Mouse (Mus musculus): ENCODE measurements around the gene Lrrc29. TPM values are rescaled to one million over a fixed set of nuclear protein-coding genes. Genes with fewer than 3 reads are reported as not detected.
A peak's percentile ranks its signal among the peaks of the same experiment; 100 is the strongest.

Gene Lrrc29
- polyA plus RNA-seq, 1 experiment from 2014 or later: 2.1 TPM

DNA sequence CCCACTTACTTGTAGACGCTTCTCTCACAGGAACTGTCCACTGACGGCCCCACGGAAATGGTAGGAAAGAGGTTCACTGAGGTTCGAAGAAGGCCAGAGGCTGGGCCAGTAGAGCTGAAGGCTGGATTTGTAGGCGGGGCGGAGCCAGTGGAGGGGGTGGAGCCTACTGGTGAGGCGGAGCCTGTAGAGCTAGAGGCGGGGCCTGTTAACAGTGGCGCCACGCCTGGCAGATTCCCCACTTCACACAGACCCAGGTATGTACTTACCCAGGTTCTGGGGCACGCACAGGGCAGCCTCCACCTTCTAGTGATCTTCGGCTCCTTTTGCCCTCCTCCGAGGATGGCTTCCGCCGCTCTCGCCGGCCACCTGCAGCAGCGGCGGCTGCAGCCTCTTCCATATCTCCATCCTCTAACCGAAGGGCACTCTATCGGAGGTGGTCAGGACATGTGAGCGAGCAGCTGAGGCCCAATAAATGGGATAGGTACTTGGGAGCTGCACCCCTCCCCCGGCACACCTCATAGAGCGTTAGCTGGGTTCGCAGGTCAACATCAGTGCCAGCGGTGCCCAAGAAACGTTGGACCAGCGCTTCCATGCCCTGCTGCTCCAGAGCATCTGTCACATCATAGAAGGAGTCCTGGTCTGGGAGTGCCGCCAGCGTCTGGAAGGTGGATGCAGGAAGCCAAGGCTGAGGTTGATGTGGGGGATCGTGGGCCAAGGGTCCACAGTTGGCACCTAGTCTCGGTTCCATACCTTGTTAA is 10.5 kb upstream of the Lrrc29 start:
- ATAC-seq (ENCODE audit: insufficient read depth, low FRiP score): no peak
- Histone ChIP-seq H3K4me1 (ENCODE audit: control insufficient read depth, insufficient read depth, low read length) (peaks cover 30% of the 10 kb centered on the region), H3K4me2 (ENCODE audit: low read depth, low read length) (no peak overlapping the region), H3K9me3 (replicated peaks; ENCODE audit: control insufficient read depth, low read length) (no peaks in the 10 kb centered on the region), H3K36me3 (ENCODE audit: control insufficient read depth, insufficient read depth, low read length) (peaks cover 27% of the 10 kb centered on the region), H3K9ac (ENCODE audit: low read length) (no peak overlapping the region), H3K27me3 (ENCODE audit: control insufficient read depth, insufficient read depth, low read length) (no peaks in the 10 kb centered on the region), H3K4me3 (replicated peaks; ENCODE audit: low read length) (no peak overlapping the region), H3K27ac (ENCODE audit: low read length) (no peak overlapping the region)
- 70% methylated on average over 32 of the region's 32 CpGs for WGBS

DNA sequence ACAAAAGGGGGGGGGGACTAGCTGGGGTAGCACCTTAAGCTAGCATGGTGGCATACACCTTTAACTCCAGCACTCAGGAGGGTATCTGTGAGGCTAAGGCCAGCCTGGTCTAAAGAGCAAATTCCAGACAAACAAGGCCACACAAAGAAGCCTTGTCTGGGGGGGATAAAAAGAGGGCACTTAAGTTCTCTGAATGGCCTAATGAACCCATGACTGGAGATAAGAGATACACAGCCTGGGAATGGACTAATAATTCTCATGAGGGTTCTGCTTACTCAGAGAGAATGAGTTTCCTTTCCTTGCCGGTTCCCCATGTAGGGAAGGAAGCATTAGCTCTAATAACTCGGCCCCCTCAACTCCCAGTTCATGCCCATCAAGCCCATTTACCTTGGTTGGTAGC is 6.4 kb upstream of the Lrrc29 start:
- peaks cover under 1% of the 10 kb centered on the region for H3K4me1 ChIP-seq (ENCODE audit: control insufficient read depth, insufficient read depth, low read length)
- H3K36me3 ChIP-seq (ENCODE audit: control insufficient read depth, insufficient read depth, low read length): peaks cover 57% of the 10 kb centered on the region
- H3K9ac ChIP-seq (ENCODE audit: low read length): no peak overlapping the region
- 56% methylated on average over 2 of the region's 2 CpGs for WGBS
- no peaks in the 10 kb centered on the region for H3K9me3 ChIP-seq (replicated peaks; ENCODE audit: control insufficient read depth, low read length)
- no peak overlapping the region for H3K4me3 ChIP-seq (replicated peaks; ENCODE audit: low read length)
- H3K27ac ChIP-seq (ENCODE audit: low read length): no peak overlapping the region
- H3K27me3 ChIP-seq (ENCODE audit: control insufficient read depth, insufficient read depth, low read length): no peaks in the 10 kb centered on the region
- H3K4me2 ChIP-seq (ENCODE audit: low read depth, low read length): no peak overlapping the region
- peak; percentile 34; the same call in 1 of the 2 replicates for ATAC-seq (ENCODE audit: insufficient read depth, low FRiP score)

GRCm38 (mm10) chr8:105331931-105332330 is 5.9 kb upstream of the Lrrc29 start:
- no peak for ATAC-seq (ENCODE audit: insufficient read depth, low FRiP score)
- no peaks in the 10 kb centered on the region for H3K9me3 ChIP-seq (replicated peaks; ENCODE audit: control insufficient read depth, low read length)
- peaks cover 6% of the 10 kb centered on the region for H3K4me1 ChIP-seq (ENCODE audit: control insufficient read depth, insufficient read depth, low read length)
- peaks cover 57% of the 10 kb centered on the region for H3K36me3 ChIP-seq (ENCODE audit: control insufficient read depth, insufficient read depth, low read length)
- no peak overlapping the region for H3K9ac ChIP-seq (ENCODE audit: low read length)
- no peak overlapping the region for H3K27ac ChIP-seq (ENCODE audit: low read length)
- no peak overlapping the region for H3K4me3 ChIP-seq (replicated peaks; ENCODE audit: low read length)
- 93% methylated on average over 9 of the region's 9 CpGs for WGBS
- no peak overlapping the region for H3K4me2 ChIP-seq (ENCODE audit: low read depth, low read length)
- H3K27me3 ChIP-seq (ENCODE audit: control insufficient read depth, insufficient read depth, low read length): no peaks in the 10 kb centered on the region

DNA sequence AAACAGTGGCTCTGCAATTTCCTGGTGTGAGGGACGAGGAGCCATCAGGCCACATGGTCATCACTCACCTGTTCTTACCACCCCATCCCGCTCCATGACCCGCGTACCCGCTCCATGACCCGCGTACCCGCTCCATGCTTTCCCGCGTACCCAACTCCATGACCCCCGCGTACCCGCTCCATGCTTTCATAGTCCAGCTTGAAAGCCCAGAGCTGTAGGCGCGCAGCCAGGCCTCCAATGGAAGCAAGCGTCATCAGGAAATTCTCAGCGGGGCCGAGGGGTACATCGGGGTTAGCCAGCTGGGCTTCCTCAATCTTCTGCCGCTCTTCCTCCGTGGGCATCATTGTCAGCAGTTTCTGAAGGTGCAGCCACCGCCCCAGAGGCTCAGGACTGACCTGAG is 5.4 kb upstream of the Lrrc29 start:
- 95% methylated on average over 22 of the region's 22 CpGs for WGBS
- no peaks in the 10 kb centered on the region for H3K9me3 ChIP-seq (replicated peaks; ENCODE audit: control insufficient read depth, low read length)
- H3K4me1 ChIP-seq (ENCODE audit: control insufficient read depth, insufficient read depth, low read length): peaks cover 6% of the 10 kb centered on the region
- no peak overlapping the region for H3K27ac ChIP-seq (ENCODE audit: low read length)
- H3K36me3 ChIP-seq (ENCODE audit: control insufficient read depth, insufficient read depth, low read length): peaks cover 52% of the 10 kb centered on the region
- ATAC-seq (ENCODE audit: insufficient read depth, low FRiP score): no peak
- H3K9ac ChIP-seq (ENCODE audit: low read length): no peak overlapping the region
- no peak overlapping the region for H3K4me2 ChIP-seq (ENCODE audit: low read depth, low read length)
- no peaks in the 10 kb centered on the region for H3K27me3 ChIP-seq (ENCODE audit: control insufficient read depth, insufficient read depth, low read length)
- no peak overlapping the region for H3K4me3 ChIP-seq (replicated peaks; ENCODE audit: low read length)

DNA sequence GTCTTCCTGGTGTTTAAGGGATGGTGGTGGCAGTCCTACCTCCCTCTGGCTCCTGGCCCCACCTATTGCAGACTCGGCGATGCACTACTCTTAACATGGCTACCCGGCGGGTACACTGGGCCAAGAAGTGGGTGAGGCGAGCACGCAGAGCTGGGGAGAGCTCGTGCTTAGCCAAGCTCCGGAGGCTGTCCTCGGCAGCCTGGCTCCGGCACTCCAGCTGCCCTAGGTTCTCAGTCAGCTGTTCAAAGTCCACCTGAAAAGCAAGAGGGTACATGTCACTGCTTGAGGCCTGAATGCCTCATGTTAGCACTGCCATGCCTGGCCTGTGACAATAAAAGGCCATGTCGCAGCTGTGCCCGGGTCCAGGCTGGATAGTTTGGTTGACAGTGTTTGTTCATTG is 4.2 kb upstream of the Lrrc29 start:
- Histone ChIP-seq H3K4me3 (replicated peaks; ENCODE audit: low read length) (no peak overlapping the region), H3K4me2 (ENCODE audit: low read depth, low read length) (no peak overlapping the region), H3K36me3 (ENCODE audit: control insufficient read depth, insufficient read depth, low read length) (peaks cover 43% of the 10 kb centered on the region), H3K27me3 (ENCODE audit: control insufficient read depth, insufficient read depth, low read length) (no peaks in the 10 kb centered on the region), H3K27ac (ENCODE audit: low read length) (no peak overlapping the region), H3K9me3 (replicated peaks; ENCODE audit: control insufficient read depth, low read length) (no peaks in the 10 kb centered on the region), H3K4me1 (ENCODE audit: control insufficient read depth, insufficient read depth, low read length) (peaks cover 10% of the 10 kb centered on the region), H3K9ac (ENCODE audit: low read length) (no peak overlapping the region)
- no peak for ATAC-seq (ENCODE audit: insufficient read depth, low FRiP score)
- WGBS: 92% methylated on average over 12 of the region's 12 CpGs

DNA sequence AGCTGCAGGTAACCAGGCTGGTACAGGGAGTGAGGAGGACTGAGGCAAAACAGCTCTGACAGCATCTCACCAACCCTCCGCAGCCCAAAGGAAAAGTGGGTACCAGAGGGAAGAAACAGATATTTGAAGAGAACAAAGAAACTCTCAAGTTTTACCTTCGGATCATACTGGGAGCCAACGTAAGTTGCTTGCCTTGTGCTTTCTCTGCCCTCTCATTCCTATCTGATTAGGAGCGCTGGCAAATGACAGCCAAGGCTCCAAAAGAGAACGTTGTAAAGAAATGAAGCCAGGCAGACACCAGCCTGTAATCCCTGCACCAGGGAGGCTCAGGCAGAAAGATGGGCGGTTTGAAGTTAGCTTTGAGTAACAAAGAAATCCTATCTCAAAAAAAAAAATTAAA is 890 bp upstream of the Lrrc29 start:
- ATAC-seq (ENCODE audit: insufficient read depth, low FRiP score): no peak
- peaks cover 30% of the 10 kb centered on the region for H3K36me3 ChIP-seq (ENCODE audit: control insufficient read depth, insufficient read depth, low read length)
- 25% methylated on average over 6 of the region's 6 CpGs for WGBS

DNA sequence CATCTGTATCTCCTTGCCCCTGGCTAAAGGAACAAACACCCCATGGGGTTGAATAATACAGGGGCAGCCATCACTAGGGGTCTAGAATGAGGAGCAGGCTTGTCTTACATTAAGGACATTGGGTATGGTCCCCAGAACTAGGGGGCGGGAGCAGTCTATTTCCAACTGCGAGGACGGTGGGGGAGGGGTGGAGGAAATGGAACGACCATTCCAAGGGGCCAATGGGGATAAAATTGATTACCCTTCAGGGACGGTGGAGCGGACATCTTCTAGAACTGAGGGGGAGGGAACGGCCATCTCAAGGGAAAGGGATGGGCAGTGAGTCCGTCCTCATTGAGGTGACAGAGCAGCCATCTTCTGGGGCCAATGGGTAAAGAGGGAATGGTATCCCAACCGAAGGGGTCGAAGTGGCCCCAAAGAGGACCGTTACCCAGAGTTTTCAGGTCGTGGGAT is 411 bp downstream of the Lrrc29 start:
- H3K36me3 ChIP-seq (ENCODE audit: control insufficient read depth, insufficient read depth, low read length): peaks cover 21% of the 10 kb centered on the region
- H3K4me1 ChIP-seq (ENCODE audit: control insufficient read depth, insufficient read depth, low read length): peaks cover 17% of the 10 kb centered on the region
- peak overlapping the region; percentile 94 for H3K9ac ChIP-seq (ENCODE audit: low read length)
- under 1% methylated on average over 12 of the region's 12 CpGs for WGBS
- peak; percentile 37; the same call in 1 of the 2 replicates for ATAC-seq (ENCODE audit: insufficient read depth, low FRiP score)
- H3K4me3 ChIP-seq (replicated peaks; ENCODE audit: low read length): peak overlapping the region; percentile 92
- peak overlapping the region; percentile 75; the same call in 1 of the 2 replicates for H3K27ac ChIP-seq (ENCODE audit: low read length)
- H3K27me3 ChIP-seq (ENCODE audit: control insufficient read depth, insufficient read depth, low read length): no peaks in the 10 kb centered on the region
- no peaks in the 10 kb centered on the region for H3K9me3 ChIP-seq (replicated peaks; ENCODE audit: control insufficient read depth, low read length)
- peak overlapping the region; percentile 79 for H3K4me2 ChIP-seq (ENCODE audit: low read depth, low read length)

More for the DNA sequence above, 890 bp upstream of the Lrrc29 start:
- peak overlapping the region; percentile 92; the same call in 1 of the 2 replicates for H3K27ac ChIP-seq (ENCODE audit: low read length)
- H3K4me1 ChIP-seq (ENCODE audit: control insufficient read depth, insufficient read depth, low read length): peaks cover 17% of the 10 kb centered on the region
- peak overlapping the region; percentile 88 for H3K4me2 ChIP-seq (ENCODE audit: low read depth, low read length)
- H3K9me3 ChIP-seq (replicated peaks; ENCODE audit: control insufficient read depth, low read length): no peaks in the 10 kb centered on the region
- peak overlapping the region; percentile 94 for H3K9ac ChIP-seq (ENCODE audit: low read length)
- peak overlapping the region; percentile 92 for H3K4me3 ChIP-seq (replicated peaks; ENCODE audit: low read length)
- no peaks in the 10 kb centered on the region for H3K27me3 ChIP-seq (ENCODE audit: control insufficient read depth, insufficient read depth, low read length)

DNA sequence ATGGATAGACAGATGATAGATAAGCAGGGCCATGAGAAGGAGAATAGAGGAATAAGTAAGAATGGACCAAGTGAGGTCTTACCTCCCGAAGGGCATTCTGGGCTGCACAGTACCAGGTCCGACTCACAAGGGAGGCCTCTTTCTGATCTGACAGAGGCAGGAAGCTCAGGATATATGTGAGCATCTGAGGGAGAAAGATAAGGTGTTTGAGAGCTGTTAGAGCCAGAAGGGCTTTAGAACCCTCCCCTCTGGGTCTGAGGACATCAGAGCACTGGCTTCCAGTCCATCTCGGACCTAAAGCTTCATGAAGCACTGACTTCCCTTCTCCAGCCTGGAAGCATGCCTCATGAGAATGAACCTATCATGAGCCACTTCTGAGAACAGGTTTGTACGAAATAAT is 2.9 kb downstream of the Lrrc29 start:
- H3K9me3 ChIP-seq (replicated peaks; ENCODE audit: control insufficient read depth, low read length): no peaks in the 10 kb centered on the region
- 0 out of 2 replicates have a peak, but pooled peaks cover 4% of the 10 kb centered on the region for H3K36me3 ChIP-seq (ENCODE audit: control insufficient read depth, insufficient read depth, low read length)
- WGBS: 78% methylated on average over 4 of the region's 4 CpGs
- H3K4me1 ChIP-seq (ENCODE audit: control insufficient read depth, insufficient read depth, low read length): peaks cover 17% of the 10 kb centered on the region
- no peak overlapping the region for H3K27ac ChIP-seq (ENCODE audit: low read length)
- H3K9ac ChIP-seq (ENCODE audit: low read length): no peak overlapping the region
- no peak for ATAC-seq (ENCODE audit: insufficient read depth, low FRiP score)
- no peak overlapping the region for H3K4me3 ChIP-seq (replicated peaks; ENCODE audit: low read length)
- no peaks in the 10 kb centered on the region for H3K27me3 ChIP-seq (ENCODE audit: control insufficient read depth, insufficient read depth, low read length)
- no peak overlapping the region for H3K4me2 ChIP-seq (ENCODE audit: low read depth, low read length)

DNA sequence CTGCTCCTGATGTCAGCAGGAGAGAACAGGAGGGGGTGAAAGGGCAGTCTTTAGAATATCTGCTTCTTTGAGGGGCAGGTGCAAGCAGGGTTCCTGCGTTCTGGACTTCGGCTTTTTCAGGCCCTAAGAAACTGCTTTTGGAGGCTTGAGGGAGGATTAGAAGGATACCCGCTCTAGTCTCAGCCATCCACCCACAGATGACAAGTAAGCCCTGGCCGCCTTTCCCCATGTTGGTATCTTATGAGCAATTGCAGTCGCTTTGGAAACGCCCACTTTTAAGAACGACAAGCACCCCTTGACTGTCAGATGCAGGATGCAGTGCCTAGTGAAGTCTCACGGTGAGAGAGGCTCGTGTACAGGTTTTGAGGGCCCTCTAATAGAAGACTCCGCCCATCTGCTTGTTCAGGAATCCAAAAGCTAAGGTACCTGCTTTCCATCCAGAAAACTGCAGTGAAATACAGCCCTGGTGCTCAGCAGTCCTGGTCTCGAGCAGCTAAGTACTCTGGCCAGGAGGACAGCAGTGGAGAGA is 7.4 kb downstream of the Lrrc29 start:
- Histone ChIP-seq H3K9ac (ENCODE audit: low read length) (no peak overlapping the region), H3K27ac (ENCODE audit: low read length) (no peak overlapping the region), H3K9me3 (replicated peaks; ENCODE audit: control insufficient read depth, low read length) (no peaks in the 10 kb centered on the region), H3K27me3 (ENCODE audit: control insufficient read depth, insufficient read depth, low read length) (no peaks in the 10 kb centered on the region), H3K36me3 (ENCODE audit: control insufficient read depth, insufficient read depth, low read length) (no peaks in the 10 kb centered on the region), H3K4me1 (ENCODE audit: control insufficient read depth, insufficient read depth, low read length) (no peaks in the 10 kb centered on the region), H3K4me2 (ENCODE audit: low read depth, low read length) (no peak overlapping the region), H3K4me3 (replicated peaks; ENCODE audit: low read length) (no peak overlapping the region)
- no peak for ATAC-seq (ENCODE audit: insufficient read depth, low FRiP score)
- WGBS: 82% methylated on average over 11 of the region's 11 CpGs
